Mouse (Mus musculus) kidney, embryonic 15.5 days (tissue): ENCODE results near the gene Vmn2r35. TPM values are rescaled to one million over a fixed set of nuclear protein-coding genes. Genes with fewer than 3 reads are reported as not detected.
"Not testable (repeated sequence)": the region's sequence is repeated elsewhere in the genome, so short reads cannot be mapped to it uniquely, and the experiment has no call there.

Source experiments
- ATAC-seq: fragments of 200-750 bp; cut with Nextera tagmentation; replicated peaks from 2 replicates; pipeline ENCODE4 v1.8.0; 2017; ENCODE audit warnings: moderate TSS enrichment; ENCODE audit not compliant: low FRiP score
- H3K27ac ChIP-seq: fragments of 300-500 bp; sonication (generic); 2 replicates; pipeline ENCODE4 v1.5.1; 2015; ENCODE audit warnings: mild to moderate bottlenecking, inconsistent platforms
- H3K27me3 ChIP-seq: fragments of 300-500 bp; sonication (generic); 2 replicates; pipeline ENCODE4 v1.6.1; 2015; ENCODE audit warnings: inconsistent platforms
- H3K36me3 ChIP-seq: fragments of 300-500 bp; sonication (generic); 2 replicates; pipeline ENCODE4 v1.6.1; 2015; ENCODE audit warnings: inconsistent platforms
- H3K4me1 ChIP-seq: fragments of 300-500 bp; sonication (generic); 2 replicates; pipeline ENCODE4 v1.6.1; 2015; ENCODE audit warnings: inconsistent platforms
- H3K4me2 ChIP-seq: fragments of 300-500 bp; sonication (generic); 2 replicates; pipeline ENCODE4 v1.6.1; 2015; ENCODE audit warnings: moderate library complexity, mild to moderate bottlenecking, inconsistent platforms
- H3K4me3 ChIP-seq: fragments of 300-500 bp; sonication (generic); replicated peaks from 2 replicates; pipeline ENCODE4 v1.5.1; 2015; ENCODE audit warnings: mild to moderate bottlenecking, inconsistent platforms
- H3K9ac ChIP-seq: fragments of 300-500 bp; sonication (generic); 2 replicates; pipeline ENCODE4 v1.6.1; 2015; ENCODE audit warnings: mild to moderate bottlenecking, inconsistent platforms
- H3K9me3 ChIP-seq: fragments of 300-500 bp; sonication (generic); replicated peaks from 2 replicates; pipeline ENCODE4 v1.6.1; 2016; ENCODE audit warnings: inconsistent platforms
- WGBS: fragments of 180-500 bp; shearing (Covaris S2); methylation state at CpG from one replicate; pipeline ENCODE4 v1.1.7; 2015; ENCODE audit warnings: mixed read lengths; 5-methylcytosine and 5-hydroxymethylcytosine counted together
- polyA plus RNA-seq: library from polyadenylated mRNA; unstranded; fragments of >200 nt; fragmentation: Nextera tagmentation; extraction: Ambion mirVana; gene quantifications from 2 replicates; pipeline ENCODE4 v1.2.1, GENCODE M21; 2015

Vmn2r35 gene
- not detected in 2 replicates for polyA plus RNA-seq

- not testable (repeated sequence) for H3K4me1 ChIP-seq, ATAC-seq
- no CpG with 5 or more reads among the region's 1 CpGs for WGBS
Observed at GRCm38 (mm10) chr7:7819767-7820166, at the start of gene Vmn2r35. Vmn2r35 (minus strand) TSS chr7:7819867.

GRCm38 (mm10) chr7:7794196-7794595 is 25.5 kb downstream of the Vmn2r35 start:
- not testable (repeated sequence) for H3K4me3 ChIP-seq, ATAC-seq, H3K4me2 ChIP-seq, H3K27ac ChIP-seq, H3K4me1 ChIP-seq, H3K9me3 ChIP-seq, H3K9ac ChIP-seq, H3K36me3 ChIP-seq, H3K27me3 ChIP-seq
- WGBS, result 96% methylated on average over 7 of the region's 25 CpGs

More at GRCm38 (mm10) chr7:7819767-7820166, at the start of gene Vmn2r35:
- not testable (repeated sequence) for H3K36me3 ChIP-seq, H3K27me3 ChIP-seq, H3K4me2 ChIP-seq, H3K4me3 ChIP-seq, H3K27ac ChIP-seq, H3K9ac ChIP-seq, H3K9me3 ChIP-seq

Other genes with a start within 250 kb of the Vmn2r35 start
- not detected in 2 replicates for gene Vmn2r34, start 130.4 kb downstream of the Vmn2r35 start, polyA plus RNA-seq
- not detected in 2 replicates for gene Vmn2r36, start 82.6 kb upstream of the Vmn2r35 start, polyA plus RNA-seq